Mouse (Mus musculus) cerebellum, adult (tissue): Measurements from ENCODE around the gene Kifc5b.
"Not testable (repeated sequence)": the region's sequence is repeated elsewhere in the genome, so short reads cannot be mapped to it uniquely, and the experiment has no call there.

ENCODE experiments used
- ATAC-seq: cut with Nextera tagmentation; 2 replicates; pipeline ENCODE4 v1.9.2; 2017; ENCODE audit warnings: mild to moderate bottlenecking, moderate library complexity, mixed read lengths; ENCODE audit not compliant: insufficient number of reproducible peaks, low FRiP score, low TSS enrichment

Kifc5b gene

GRCm38 (mm10) chr17:26916711-26917482, at the start of gene Kifc5b:
Kifc5b (plus strand) TSS chr17:26917091.
- peak; percentile 98 for ATAC-seq

- no peak for ATAC-seq
Observed at GRCm38 (mm10) chr17:26868756-26869155, 48.1 kb upstream of the Kifc5b start.

GRCm38 (mm10) chr17:26872870-26873269, 44.0 kb upstream of the Kifc5b start:
- no peak for ATAC-seq

- no peak for ATAC-seq
Observed at GRCm38 (mm10) chr17:26873502-26873901, 43.4 kb upstream of the Kifc5b start.

GRCm38 (mm10) chr17:26874542-26874941, 42.3 kb upstream of the Kifc5b start:
- no peak for ATAC-seq

- ATAC-seq, result no peak
Observed at GRCm38 (mm10) chr17:26877927-26878326, 39.0 kb upstream of the Kifc5b start.

- no peak for ATAC-seq
Observed at GRCm38 (mm10) chr17:26879235-26879634, 37.7 kb upstream of the Kifc5b start.

- no peak for ATAC-seq
Observed at GRCm38 (mm10) chr17:26882706-26883105, 34.2 kb upstream of the Kifc5b start.

GRCm38 (mm10) chr17:26883585-26883984, 33.3 kb upstream of the Kifc5b start:
- ATAC-seq, result no peak

- ATAC-seq, result no peak
Observed at GRCm38 (mm10) chr17:26884995-26885926, 31.6 kb upstream of the Kifc5b start.

GRCm38 (mm10) chr17:26886047-26886749, 30.7 kb upstream of the Kifc5b start:
- ATAC-seq, result peak; percentile 88

GRCm38 (mm10) chr17:26887926-26888325, 29.0 kb upstream of the Kifc5b start:
- ATAC-seq, result no peak

GRCm38 (mm10) chr17:26892635-26893375, 24.1 kb upstream of the Kifc5b start:
- no peak for ATAC-seq

- no peak for ATAC-seq
Observed at GRCm38 (mm10) chr17:26893492-26893891, 23.4 kb upstream of the Kifc5b start.

GRCm38 (mm10) chr17:26894342-26894741, 22.5 kb upstream of the Kifc5b start:
- no peak for ATAC-seq

- ATAC-seq, result peak; percentile 31; the same call in 1 of the 2 replicates
Observed at GRCm38 (mm10) chr17:26895578-26895977, 21.3 kb upstream of the Kifc5b start.

GRCm38 (mm10) chr17:26900916-26901315, 16.0 kb upstream of the Kifc5b start:
- no peak for ATAC-seq

GRCm38 (mm10) chr17:26904320-26904719, 12.6 kb upstream of the Kifc5b start:
- ATAC-seq, result no peak

- ATAC-seq, result not testable (repeated sequence)
Observed at GRCm38 (mm10) chr17:26907506-26907905, 9.4 kb upstream of the Kifc5b start.

GRCm38 (mm10) chr17:26915248-26915647, 1.6 kb upstream of the Kifc5b start:
- ATAC-seq, result no peak
